Mouse (Mus musculus) v-Abl transformed pro-B cells (cell line): ENCODE measurements around the gene Klra17.
"Not testable (repeated sequence)": the region's sequence is repeated elsewhere in the genome, so short reads cannot be mapped to it uniquely, and the experiment has no call there.

ENCODE experiments used
- in situ Hi-C, 2 experiments: fragments of 400-800 bp; cut with MboI; formaldehyde crosslinking; loops; one replicate each; pipeline ENCODE4 v1.15.1; 2025; ENCODE audit not compliant: unreplicated experiment in 2 of 2

Klra17 gene

DNA sequence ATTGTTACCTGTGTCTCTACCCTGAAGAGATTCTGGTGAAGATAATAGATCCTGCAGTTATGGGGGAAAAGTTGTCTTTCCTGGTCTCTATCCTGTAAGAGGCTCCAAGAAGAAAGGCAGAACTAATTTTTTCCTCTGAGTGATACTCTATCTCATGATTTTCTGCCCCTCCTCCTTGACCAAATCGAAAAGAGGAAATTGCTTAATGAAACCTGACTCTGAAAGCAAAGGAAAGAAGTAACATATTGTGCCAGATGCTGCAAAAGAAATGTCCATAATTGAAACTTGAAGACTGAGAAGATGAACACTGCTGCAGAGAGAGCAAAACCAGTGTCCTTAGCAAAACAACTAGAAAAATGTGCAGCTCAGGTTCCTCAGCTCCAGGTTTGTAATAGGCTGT is at the start of gene Klra17:
Klra17 (minus strand) TSS at position 124 of the 400 bp plus-strand sequence.
- in situ Hi-C loops, result no loop called here

- in situ Hi-C loops, result loop anchor here (5.0 to 10.0 kb wide), 4 partner anchors 117 to 335 kb away; partner anchors contain the start of gene Klra7 (in 1 of the 2)
Observed at GRCm38 (mm10) chr6:129917476-129917946, 41.0 kb upstream of the Klra17 start, which contains the start of gene Klra5. Gene Klra5, minus strand, starts transcription at chr6:129917650.

GRCm38 (mm10) chr6:129916996-129917395 is 40.5 kb upstream of the Klra17 start:
- in situ Hi-C loops, result loop anchor here (5.0 to 10.0 kb wide), 4 partner anchors 118 to 335 kb away; partner anchors contain the start of gene Klra7 (in 1 of the 2)

GRCm38 (mm10) chr6:129882525-129882924 is 6.1 kb upstream of the Klra17 start:
- in situ Hi-C loops, result no loop called here

DNA sequence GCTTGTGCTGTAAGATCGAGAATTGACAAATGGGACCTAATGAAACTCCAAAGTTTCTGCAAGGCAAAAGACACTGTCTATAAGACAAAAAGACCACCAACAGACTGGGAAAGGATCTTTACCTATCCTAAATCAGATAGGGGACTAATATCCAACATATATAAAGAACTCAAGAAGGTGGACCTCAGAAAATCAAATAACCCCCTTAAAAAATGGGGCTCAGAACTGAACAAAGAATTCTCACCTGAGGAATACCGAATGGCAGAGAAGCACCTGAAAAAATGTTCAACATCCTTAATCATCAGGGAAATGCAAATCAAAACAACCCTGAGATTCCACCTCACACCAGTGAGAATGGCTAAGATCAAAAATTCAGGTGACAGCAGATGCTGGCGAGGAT is 14.1 kb downstream of the Klra17 start, which contains the start of gene Gm17631:
Gm17631 (plus strand) TSS at position 301 of the 400 bp plus-strand sequence.
- in situ Hi-C loops, result not testable (repeated sequence)

DNA sequence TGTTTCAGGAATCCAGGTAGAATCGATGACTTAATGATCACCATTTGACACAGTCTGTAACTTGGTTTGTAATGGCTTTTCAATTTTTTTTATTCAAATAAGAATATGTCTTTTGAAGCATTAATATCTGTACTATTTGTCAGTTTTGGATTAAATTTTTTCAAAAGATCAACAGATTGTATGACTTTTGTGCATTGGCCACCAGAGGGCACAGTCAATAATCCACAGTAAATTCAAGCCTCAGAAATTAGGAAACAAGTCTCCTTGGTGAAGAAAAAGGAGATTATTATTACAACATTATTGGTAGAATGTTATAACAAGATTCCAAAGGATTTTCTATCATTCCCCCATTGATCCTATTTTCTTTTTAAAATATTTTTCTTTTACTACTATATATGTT is 50.9 kb downstream of the Klra17 start:
- in situ Hi-C loops, result loop anchor here in 1 of 2 experiments (10.0 kb wide), 3 partner anchors 231 to 1529 kb away; partner anchors contain the start of genes Klra7, Klrd1 and Styk1

DNA sequence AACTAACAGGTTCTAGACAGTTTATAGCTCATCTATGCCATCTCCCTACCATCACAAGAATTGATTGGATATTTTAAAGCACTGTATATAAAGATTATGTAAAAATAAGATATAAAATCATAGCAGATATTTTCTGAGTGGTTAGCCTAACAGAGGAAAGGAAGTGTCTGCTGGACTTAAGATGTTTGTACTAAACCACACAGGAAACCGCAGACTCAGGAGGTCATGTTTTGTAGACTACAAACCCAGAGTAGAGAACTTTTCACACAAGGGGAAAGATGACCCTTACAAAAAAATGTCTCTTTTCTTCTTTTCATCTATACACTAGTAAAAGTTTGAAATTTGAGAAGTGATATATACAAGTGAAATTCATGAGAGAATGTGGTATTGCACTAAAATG is 52.5 kb downstream of the Klra17 start:
- in situ Hi-C loops, result loop anchor here in 1 of 2 experiments (10.0 kb wide), 3 partner anchors 229 to 1531 kb away; partner anchors contain the start of genes Klra7, Klrd1 and Styk1

- in situ Hi-C loops, result no loop called here
Observed at GRCm38 (mm10) chr6:129817731-129818130, 58.7 kb downstream of the Klra17 start.

DNA sequence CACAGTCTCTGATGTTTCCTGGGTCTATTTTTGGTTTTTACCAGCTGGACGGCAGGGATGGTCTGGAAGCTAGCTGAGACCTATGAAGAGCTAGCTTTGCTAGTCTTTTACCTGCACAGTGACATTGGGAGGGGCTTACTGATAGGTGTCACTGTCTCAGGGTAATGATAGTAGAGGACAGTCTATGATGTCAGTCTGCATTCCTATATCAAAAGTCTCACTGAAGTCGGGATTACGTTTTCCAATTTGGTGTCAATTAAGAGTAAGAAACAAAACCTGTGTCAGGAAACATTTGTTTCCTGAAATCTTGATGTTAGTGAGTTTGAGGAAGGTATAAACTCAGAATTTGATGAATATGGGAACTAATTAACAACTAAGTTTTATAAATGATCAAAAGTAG is 92.3 kb downstream of the Klra17 start, which contains the start of gene Gm156:
Gm156 (minus strand) TSS at position 101 of the 400 bp plus-strand sequence.
- in situ Hi-C loops, result not testable (repeated sequence)
